Mouse (Mus musculus) heart, adult 18-20 months (tissue): Measurements from ENCODE around the gene Tubb5. TPM values are rescaled to one million over a fixed set of nuclear protein-coding genes. Genes with fewer than 3 reads are reported as not detected.
"Not testable (repeated sequence)": the region's sequence is repeated elsewhere in the genome, so short reads cannot be mapped to it uniquely, and the experiment has no call there.

Experiments used
- DNase-seq, 2 experiments: peaks; one replicate each; pipeline ENCODE4 v3.0.0; 2021 to 2022; ENCODE audit warnings: mixed read lengths in 1 of 2
- total RNA-seq, 2 experiments: library from RNA; stranded (reverse); gene quantifications; 2 replicates each; pipeline ENCODE4 v1.2.3; 2021

Tubb5 gene
- total RNA-seq, 2 experiments from 2014 or later, result 89.4 to 92.2 TPM

DNA sequence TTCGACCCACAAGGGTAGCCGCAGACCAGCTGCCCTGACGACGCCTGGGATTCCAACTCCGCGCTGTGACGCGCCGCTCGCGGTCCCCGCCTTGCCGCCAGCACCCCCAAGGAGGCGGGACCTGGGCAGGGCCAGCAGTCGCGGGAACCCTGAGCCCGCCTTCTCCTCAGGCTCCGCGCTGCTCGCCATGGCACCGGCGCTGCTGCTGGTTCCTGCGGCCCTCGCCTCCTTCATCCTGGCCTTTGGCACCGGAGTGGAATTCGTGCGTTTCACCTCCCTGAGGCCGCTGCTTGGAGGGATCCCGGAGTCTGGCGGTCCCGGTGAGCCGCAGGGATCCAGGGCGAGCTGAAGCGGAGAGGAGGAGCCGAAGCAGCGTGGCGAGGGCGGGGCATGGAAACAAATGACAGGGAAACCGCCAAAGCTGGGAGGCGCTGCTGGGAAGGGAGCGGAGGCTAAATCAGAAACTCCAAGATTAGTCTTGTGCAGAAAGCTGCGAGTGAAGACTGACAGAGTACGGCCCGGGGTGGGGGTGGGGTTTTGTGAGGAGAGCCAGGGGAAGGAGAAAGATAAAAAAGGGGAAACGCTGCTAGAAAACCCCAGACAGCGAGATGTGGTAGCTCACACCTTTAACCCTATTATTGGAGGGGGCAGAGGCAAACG is 23.2 kb upstream of the Tubb5 start, which contains the start of gene Nrm:
TSS of gene Nrm (plus strand) at position 121 of the 660 bp plus-strand sequence.
- peak; percentile 95 to 97 for DNase-seq

DNA sequence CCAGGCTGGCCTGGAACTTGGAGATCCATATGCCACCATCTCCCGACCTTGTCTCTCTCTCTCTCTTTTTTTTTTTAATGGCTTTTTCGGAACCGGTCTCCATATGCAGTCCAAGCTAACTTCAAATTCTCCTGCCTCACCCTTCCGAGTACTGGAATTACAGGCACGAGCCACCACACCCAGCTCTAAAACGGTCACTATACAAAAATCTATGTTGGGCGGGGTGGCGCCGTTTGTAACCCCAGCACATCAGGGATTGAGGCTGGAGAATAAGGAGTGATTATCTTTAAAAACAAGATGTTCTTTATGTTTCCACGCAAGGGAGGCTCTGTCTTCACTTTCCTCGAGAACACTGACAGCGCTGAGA is 22.7 kb upstream of the Tubb5 start:
- DNase-seq, result peak in 1 of 2 experiments; percentile 43

DNA sequence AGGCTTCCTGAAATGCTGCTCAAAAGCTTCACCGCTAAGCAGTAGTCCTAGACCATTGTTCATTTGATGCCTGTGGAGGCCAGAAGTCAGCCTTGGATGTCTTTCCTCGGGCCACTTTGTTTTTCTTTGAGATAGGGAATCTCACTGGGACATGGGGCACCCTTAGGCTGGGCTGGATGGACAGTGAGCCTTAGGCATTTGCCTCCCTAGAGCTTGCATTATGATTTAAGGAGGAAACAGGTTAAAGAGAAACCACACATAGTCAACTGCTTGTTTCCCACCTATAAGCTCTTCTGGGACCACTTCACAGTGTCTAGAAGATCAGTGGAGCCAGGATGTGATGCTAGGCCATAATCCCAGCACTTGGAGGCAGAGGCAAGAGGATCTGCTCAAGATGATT is 21.7 kb upstream of the Tubb5 start:
- no peak for DNase-seq

DNA sequence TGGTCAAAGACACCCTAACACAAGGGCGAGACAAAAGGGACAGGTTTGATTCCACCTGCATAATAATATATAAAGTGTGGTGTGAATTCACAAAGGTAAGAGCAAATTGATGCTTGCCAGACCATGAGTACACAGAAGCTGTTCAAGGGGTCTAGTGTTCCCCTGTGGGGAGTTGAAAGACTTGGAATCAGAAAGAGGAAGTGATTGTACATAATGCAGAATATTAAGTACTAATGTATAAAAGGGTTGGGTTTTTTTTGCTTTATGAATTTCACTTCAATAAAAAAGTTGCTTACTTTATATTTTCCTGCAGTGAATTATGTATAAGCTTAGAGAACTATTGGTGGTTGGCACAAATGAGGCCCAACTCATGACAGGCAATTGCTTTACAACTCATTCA is 21.3 kb upstream of the Tubb5 start:
- no peak for DNase-seq

DNA sequence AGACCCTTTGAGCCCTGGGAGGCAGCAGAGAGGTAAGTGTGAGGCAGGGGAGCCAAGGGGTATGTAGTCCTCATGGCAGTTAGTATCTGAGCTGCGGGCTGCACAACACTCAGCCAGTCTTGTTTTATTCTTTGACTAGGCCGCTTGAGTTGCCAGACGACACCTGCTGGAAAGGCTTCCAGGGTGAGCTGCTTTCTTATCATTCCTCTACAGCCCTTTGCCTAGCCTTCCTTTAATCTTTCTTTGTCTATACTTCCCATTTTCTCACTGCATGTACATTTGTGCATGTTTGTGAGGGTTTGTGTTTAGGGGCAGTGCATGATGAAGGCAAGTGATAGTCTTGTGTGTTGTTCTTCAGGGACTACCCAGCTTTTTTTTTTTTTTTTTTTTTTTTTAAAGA is 12.9 kb upstream of the Tubb5 start:
- no peak for DNase-seq

DNA sequence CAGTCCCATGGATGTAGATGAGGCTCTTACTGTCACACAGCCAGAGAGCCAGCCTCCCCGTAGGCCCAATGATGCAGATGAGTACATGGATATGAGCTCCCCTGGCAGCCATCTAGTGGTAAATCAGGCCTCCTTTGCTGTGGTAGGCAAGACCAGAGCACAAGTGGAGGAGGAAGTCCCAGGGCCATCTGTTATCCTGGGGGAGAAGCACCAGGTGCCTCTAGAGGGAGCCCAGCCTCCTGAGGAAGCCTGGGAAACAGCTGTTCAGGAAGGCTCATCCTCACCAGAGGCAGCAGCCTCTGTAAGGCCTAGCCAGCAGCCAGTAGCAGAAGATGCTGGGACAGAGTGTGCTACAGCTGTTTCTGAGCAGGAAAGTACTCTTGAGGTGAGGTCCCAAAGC is 10.0 kb upstream of the Tubb5 start:
- no peak for DNase-seq

DNA sequence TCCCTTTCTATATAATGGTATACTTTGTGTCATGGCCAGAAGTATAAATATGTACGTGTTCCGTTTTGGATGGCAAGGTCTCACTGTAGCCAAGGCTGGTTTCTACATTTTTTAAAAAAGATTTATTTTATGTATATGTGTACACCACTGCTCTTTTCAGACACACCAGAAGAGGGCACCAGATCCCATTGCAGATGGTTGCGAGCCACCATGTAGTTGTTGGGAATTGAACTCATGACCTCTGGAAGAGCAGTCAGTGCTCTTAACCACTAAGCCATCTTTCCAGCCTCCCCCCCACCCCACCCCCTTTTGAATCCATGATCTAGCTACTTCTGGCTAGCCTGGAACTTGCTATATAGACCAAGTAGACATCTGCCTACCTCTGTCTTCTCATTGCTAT is 5.4 kb upstream of the Tubb5 start:
- no peak for DNase-seq

DNA sequence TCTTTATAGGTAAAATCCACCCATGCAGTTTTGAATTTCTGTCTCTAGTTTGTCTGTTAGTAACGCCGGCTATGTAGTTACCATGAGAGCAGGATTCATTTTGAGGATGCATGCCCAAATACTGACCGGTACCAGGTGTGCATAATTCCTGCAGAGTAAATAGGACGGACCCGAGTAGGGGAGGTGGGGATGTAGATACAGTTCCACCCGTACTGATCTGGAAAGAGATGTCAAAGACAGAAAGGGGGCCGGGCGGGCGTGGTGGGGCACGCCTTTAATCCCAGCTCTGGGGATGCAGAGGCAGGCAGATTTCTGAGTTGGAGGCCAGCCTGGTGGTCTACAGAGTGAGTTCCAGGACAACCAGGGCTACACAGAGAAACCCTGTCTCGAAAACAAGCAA is 3.9 kb upstream of the Tubb5 start:
- no peak for DNase-seq

DNA sequence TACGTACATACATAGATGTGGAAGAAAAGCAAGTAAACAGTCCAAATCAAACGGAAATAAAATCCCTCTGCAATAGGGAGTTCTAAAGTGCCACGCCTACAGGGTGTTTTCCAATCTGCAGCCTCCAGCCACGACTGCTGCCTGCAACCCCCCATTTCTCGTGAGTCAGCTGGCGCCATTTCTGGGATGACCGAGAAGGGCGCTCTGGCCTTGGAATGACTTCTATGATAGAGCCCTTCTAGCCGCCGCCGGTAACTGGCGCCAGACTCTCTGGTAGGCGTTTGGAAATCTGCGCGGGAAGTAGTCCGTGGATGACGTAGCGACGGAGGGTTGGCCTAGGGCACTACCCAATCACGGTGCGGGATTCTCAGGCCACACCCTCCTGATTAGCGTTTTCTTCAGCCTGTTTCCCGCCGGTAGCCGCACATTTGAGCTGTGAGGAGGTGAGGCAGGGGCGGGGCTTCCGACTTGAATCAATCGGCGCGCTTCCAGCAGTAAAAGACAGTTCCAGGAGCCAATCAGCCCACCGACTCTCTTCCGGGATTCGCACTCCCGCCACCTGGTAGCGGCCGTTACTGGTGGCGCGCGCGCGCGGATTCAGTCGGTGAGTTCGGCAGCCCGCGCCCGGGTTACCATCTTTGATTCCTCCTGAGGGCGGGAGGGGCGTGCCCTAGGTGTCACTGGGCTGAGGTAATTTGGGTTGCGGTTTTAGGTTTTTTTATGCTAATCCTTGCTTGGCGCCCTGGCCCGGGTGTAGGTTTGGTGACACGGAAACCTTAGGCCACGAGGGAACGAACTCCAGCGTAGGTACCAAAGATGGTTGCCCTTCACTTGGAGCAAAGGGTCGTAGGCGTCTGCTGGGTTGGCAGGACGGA is 3.2 kb upstream of the Tubb5 start, which contains the start of gene Mdc1:
TSS of gene Mdc1 (plus strand) at position 440 of the 875 bp plus-strand sequence.
- peak; percentile 99 to 100 for DNase-seq

DNA sequence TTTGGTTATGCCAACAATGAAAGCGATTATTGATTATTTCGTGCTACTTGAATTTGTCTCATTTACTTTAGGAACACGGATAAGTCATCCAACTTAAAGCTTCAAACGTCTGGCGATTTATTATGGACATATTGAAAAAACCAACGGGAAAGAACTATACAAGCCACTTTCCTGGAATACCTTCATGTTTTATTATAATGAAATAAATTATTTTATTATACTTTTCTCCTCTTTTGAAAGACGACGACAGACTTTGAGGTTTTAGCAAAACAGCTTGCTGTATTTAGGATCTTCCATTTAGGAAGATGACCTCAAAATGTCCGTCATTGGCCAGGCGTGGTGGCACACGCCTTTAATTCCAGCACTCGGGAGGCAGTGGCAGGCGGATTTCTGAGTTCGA is 2.5 kb upstream of the Tubb5 start:
- DNase-seq, result no peak

DNA sequence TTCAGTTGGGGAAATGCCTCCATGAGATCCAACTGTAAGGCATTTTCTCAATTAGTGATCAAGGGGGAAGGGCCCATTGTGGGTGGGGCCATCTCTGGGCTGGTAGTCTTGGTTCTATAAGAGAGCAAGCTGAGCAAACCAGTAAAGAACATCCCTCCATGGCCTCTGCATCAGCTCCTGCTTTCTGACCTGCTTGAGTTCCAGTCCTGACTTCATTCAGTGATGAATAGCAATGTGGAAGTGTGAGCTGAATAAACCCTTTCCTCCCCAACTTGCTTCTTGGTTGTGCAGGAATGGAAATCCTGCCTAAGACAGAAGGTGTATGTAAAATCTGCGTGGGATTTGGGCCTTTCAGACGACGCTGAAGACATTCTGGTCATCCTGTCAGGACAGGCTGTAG is 896 bp upstream of the Tubb5 start:
- not testable (repeated sequence) for DNase-seq

DNA sequence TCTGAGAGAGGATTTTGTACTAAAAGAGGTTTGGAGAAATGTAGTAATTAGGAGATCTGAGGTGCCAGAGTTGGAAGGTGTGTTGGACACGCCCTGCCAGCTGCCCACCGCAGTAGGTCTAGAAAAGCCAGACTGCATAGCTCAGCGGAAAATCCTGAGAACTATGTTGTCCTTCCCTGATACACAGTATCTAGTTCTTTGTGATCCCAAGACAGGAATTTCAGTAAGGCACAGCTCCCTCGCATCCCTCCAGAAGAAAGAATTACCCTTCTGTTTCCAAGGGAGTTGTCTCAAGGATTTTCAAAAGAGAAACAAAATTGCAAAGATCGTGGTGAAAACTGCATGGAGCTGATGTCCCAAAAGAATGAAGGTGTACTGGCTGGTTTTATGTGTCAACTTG is 464 bp upstream of the Tubb5 start:
- peak in 1 of 2 experiments; percentile 44 for DNase-seq

DNA sequence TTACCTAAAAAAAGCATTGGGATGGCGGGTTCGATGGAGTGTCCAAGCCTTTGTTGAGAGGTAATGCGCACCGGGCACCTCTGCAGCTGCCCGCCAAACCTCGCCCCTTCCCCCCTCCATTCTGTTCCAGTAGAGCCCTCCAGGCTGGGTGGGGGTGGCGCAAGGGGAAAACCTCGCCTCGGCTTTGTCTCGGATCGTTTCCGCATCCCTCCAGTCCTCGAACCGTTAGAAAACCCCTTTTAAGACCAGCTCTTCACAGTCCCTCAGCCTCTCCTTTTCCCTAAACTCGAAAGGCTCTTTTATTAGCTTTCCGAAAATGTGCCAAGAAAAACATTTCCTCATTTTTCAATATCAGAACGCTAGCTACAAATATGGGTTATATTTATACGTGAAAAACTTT is 619 bp downstream of the Tubb5 start:
- peak; percentile 60 to 63 for DNase-seq

DNA sequence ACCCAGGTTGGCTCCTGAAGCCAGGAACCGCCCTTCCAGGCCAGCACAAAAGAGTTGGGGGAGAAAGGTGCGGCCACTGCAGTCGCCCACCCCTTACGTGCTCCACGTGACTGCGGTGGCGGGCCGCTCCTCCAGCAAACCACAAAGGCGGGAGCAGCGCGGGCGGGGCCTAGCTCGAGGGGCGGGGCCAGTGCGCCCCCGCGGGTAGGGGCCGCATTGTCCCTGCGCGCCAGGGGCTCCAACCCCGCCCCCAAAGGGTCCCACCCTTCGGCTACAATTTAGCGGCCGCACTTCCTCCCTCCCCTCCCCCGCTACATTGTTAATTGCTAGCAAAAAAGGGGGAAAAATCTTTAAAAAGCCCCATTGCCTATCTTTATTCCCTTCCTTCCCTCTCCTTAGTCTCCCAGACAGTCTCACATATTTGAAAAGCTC is 1.1 kb downstream of the Tubb5 start:
- peak; percentile 90 to 92 for DNase-seq

DNA sequence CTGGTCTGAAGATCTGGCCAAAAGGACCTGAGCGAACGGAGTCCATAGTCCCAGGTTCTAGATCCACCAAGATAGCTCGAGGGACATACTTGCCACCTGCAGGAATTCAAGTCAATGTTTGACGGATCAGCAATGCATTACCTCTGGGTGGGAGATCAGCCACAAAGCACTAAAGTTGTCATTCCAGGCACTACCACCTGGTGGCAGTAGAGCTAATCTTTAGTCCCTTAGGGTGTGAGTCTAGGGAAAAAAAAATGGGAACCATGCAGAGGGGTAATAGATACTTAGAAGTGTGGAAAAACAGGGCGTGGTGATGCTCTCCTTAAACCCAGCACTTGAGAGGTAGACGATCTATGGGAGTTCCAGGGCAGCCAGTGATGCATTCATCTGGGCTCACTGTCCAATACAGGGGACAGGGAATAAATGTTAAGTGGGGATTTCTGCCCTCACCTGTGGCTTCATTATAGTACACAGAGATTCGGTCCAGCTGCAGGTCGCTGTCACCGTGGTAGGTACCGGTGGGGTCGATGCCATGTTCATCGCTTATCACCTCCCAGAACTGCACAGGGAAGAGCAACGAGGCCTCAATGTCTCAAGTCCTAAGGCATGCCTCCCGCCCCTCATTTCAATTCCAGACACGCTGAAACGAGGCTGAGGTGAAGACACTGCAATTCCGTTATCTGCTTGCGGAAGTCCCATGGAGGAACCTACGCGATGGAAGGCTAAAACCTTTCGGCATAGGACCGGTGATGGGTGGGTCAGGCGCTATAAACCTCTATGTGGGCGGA is 1.7 kb downstream of the Tubb5 start:
- peak; percentile 86 to 94 for DNase-seq

DNA sequence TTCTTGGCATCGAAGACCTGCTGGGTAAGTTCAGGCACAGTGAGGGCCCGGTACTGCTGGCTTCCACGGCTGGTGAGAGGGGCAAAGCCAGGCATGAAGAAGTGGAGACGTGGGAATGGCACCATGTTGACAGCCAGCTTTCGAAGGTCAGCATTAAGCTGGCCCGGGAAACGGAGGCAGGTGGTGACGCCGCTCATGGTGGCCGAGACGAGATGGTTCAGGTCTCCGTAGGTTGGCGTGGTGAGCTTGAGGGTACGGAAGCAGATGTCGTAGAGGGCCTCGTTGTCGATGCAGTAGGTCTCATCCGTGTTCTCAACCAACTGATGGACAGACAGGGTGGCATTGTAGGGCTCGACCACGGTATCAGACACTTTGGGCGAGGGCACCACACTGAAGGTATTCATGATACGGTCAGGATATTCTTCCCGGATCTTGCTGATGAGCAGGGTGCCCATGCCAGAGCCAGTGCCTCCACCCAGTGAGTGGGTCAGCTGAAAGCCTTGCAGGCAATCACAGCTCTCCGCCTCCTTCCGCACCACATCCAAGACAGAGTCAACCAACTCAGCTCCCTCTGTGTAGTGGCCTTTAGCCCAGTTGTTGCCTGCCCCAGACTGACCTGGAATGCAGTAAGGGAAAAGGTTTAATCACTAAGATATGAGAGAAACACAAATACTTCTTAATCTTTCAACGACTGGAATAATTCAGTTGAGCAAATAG is 2.5 kb downstream of the Tubb5 start:
- no peak for DNase-seq

DNA sequence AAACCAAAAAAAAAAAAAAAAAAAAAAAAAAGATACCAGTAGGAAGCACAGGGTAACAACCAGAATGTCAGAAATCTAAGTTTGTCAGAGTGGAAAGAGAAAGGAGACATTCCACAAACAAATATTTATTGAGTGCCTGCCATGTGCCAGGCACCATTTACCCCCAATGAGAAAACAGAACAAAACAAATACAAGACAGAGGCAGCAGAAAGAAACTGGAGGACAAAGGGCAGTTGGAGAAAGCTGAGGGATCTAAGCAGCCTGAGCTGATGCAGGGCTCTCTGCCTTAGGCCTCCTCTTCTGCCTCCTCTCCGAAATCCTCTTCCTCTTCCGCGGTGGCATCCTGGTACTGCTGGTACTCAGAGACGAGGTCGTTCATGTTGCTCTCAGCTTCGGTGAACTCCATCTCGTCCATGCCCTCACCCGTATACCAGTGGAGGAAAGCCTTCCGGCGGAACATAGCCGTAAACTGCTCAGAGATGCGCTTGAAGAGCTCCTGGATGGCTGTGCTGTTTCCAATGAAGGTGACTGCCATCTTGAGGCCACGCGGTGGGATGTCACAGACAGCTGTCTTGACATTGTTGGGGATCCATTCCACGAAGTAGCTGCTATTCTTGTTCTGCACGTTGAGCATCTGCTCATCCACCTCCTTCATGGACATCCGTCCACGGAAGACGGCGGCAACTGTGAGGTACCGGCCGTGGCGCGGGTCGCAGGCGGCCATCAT is 3.2 kb downstream of the Tubb5 start:
- no peak for DNase-seq

DNA sequence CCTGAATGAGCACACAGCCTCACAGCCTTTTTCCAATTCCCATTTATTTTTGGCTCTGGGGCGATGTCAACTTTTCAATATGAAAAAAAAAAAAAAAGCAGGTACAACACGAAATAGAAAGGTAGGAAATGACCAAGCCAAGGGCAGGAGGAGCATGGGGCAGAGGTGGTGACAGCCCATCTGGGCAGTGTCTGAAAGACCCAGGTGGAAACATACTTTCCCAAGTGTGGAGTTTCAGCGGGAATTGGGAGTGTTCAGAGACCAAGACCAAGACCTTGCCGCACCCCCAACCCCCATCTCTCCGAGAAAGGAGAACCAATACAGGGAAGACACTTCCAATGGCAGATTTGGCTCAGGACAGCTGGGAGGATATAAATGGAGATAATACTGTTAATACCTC is 4.2 kb downstream of the Tubb5 start:
- no peak for DNase-seq

DNA sequence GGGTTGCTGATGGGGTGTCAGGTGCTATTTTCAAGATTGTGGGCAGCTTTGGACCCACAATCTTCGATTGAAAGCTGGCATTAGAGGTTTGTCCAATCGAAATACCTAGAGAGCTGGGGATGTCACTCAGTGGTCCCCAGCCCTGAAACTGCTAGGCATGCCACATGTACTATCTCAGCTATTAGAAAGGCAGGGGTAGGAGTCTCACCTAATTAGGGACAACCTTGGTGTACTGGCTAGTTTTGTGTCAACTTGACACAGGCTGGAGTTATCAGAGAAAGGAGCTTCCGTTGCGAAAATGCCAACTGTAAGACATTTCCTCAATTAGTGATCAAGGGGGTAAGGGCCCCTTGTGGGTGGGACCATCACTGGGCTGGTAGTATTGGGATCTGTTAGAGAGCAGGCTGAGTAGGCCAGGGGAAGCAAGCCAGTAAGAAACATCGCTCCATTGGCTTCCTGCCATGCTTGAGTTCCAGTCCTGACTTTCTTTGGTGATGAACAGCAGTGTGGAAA is 4.8 kb downstream of the Tubb5 start:
- DNase-seq, result no peak

DNA sequence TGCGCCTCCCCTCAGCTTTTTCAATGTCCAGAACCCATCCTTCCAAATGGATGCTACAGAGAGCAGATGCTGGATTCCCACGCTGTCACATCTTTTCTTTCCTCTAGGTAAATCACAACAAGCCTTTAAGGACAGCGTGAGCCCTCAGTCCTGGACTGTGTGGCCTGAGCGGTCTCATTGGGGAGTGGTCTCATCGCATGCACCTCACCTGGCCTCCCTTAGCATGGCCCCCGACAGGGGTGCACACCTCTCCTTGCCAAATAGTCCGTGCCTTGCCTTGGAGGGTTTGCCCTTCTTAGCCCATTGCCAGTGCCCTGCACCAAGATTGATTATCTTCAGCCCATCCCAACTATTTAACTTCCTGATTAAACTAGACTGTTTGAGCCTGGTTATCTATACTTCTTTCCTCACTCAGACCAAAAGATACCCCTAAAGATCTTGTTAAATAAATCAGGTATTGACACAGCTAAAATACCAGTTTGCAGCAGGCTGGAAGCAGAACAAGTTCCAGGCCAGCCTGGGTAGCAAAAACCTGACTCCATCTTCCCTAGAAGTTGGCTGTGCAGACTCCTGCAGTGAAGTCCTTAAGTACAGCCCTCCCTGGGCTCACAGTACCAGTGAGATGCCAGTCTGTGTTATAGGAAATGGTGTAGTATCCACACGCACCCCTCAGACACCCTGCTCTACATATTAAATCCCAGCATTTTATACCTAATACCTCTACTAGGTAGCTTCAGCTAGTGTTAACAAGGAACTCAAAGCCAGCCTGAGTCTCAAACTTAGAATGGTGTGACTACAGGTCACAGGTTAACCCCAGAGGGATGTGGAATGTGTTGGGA is 5.5 kb downstream of the Tubb5 start:
- DNase-seq, result no peak
